Mouse (Mus musculus): ENCODE results near the gene Prss32. TPM values are rescaled to one million over a fixed set of nuclear protein-coding genes. Genes with fewer than 3 reads are reported as not detected.

The Prss32 gene
- polyA plus RNA-seq, 1 experiment = not detected

DNA sequence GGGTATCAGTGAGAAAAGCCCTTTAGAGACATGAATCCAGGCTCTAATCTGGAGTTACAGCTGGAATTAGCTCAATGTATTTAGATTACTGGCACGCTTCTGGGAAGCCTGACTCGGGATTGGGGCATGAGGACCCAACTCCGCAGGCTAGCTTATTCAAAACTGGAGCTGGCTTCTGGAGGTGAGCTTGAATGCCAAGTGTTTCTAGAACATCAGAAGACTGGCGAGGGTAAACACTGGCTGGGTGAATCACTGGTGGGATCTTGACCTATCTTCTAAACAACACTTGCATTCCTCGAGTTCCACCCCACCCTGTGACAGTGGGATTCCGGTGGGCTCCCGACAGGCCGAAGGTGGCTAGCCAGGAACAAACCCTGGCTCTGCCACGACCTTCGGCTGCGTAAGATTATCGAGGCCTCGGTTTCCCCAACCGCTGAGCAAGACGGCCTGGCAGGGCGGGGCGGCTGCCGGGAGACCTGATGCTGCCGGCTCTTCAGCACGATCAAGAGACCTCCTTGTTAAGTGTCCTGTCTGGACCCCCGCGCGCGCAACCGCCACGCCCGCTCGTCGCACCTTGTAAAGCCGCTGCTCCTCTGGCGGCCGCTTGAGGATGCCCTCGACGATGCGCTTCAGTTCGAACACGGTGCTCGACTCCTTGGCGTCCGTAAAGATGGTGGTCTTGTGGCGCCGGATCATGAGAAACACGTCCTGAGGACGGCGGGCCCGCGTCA is 15.2 kb upstream of the Prss32 start:
- under 1% methylated on average over 47 of the region's 47 CpGs for WGBS
- no peak for TF ChIP-seq POLR2A (IDR thresholded peaks at IDR 0.05; ENCODE audit: insufficient read depth, low read depth, low read length)
- no peak for TF ChIP-seq CTCF (IDR thresholded peaks at IDR 0.05; ENCODE audit: insufficient read depth, low read depth, low read length)
- Histone ChIP-seq H3K27ac (ENCODE audit: insufficient read depth, low read depth, low read length) (peak overlapping the region; percentile 13), H3K4me3 (ENCODE audit: insufficient read depth, low read depth, low read length) (peak overlapping the region; percentile 71), H3K4me1 (ENCODE audit: control insufficient read depth, insufficient read depth, low read length) (peaks cover 3% of the 10 kb centered on the region)

GRCm38 (mm10) chr17:23829064-23829619 is 14.5 kb upstream of the Prss32 start, which contains the start of gene Elob:
Elob (minus strand) TSS chr17:23829136.
- Histone ChIP-seq H3K27ac (ENCODE audit: insufficient read depth, low read depth, low read length) (peak within 1 kb of the TSS; percentile 98), H3K4me1 (ENCODE audit: control insufficient read depth, insufficient read depth, low read length) (peaks cover 3% of the 10 kb centered on the region), H3K4me3 (ENCODE audit: insufficient read depth, low read depth, low read length) (peak within 1 kb of the TSS; percentile 73)
- WGBS = under 1% methylated on average over 36 of the region's 42 CpGs
- TF ChIP-seq CTCF (IDR thresholded peaks at IDR 0.05; ENCODE audit: insufficient read depth, low read depth, low read length) (peak; percentile 73; the same call in 1 of the 2 replicates), POLR2A (IDR thresholded peaks at IDR 0.05; ENCODE audit: insufficient read depth, low read depth, low read length) (peak; percentile 31; the same call in 1 of the 2 replicates)

DNA sequence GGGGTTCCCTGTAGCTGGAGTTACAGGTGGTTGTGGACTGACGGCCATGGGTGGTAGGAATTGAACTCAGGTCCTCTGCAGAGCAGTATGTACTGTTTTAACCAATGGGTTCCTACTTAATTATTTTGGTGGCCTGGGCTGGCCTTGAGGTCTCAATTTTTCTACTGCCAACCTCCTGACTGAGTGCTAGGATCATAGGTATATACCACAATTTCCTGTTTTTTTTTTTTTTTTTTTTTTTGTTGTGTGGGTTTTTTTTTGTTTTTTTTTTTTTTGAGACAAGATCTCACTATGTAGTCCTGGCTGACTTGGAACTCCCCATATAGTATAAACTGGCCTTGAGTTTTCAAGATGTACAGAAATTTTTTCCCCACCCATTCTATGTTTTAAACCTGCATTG is 12.5 kb upstream of the Prss32 start:
- no peak overlapping the region for H3K4me3 ChIP-seq (ENCODE audit: insufficient read depth, low read depth, low read length)
- H3K4me1 ChIP-seq (ENCODE audit: control insufficient read depth, insufficient read depth, low read length) = peaks cover 3% of the 10 kb centered on the region
- 97% methylated on average over 1 of the region's 1 CpGs for WGBS
- H3K27ac ChIP-seq (ENCODE audit: insufficient read depth, low read depth, low read length) = no peak overlapping the region
- no peak for TF ChIP-seq POLR2A (IDR thresholded peaks at IDR 0.05; ENCODE audit: insufficient read depth, low read depth, low read length)
- TF ChIP-seq CTCF (IDR thresholded peaks at IDR 0.05; ENCODE audit: insufficient read depth, low read depth, low read length) = no peak

DNA sequence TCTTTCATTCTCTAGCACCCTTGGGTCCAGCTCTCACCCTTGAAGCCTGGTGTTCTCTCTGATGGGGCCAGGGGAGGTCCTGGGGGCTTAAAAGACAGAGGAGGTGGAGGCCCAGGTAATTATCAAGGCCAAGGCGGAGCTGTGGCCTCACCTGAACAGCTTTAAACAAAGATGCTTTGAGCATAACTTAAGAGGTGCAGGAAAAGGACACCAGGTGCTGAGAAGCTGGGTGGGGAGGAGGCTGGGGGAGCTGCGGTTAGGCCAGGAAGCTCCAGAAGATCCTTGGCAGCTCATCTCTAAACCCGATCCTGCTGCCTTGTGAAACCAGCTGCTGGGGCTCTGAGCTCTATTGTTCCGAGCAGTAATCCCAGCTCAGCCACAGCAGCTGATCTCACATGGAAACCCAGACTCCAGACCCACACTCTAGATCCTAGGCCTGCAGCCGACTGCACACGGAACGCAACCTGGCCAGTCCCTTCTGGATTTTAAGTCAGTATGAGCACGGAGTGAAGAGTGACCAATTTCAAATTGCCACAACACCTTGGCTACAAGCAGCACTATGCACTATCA is 7.6 kb upstream of the Prss32 start, which contains the start of gene Prss33:
TSS of gene Prss33 (minus strand) at position 51 of the 570 bp plus-strand sequence.
- WGBS = 75% methylated on average over 8 of the region's 8 CpGs
- H3K4me1 ChIP-seq (ENCODE audit: control insufficient read depth, insufficient read depth, low read length) = no peaks in the 10 kb centered on the region
- no peak within 1 kb of the TSS for H3K4me3 ChIP-seq (ENCODE audit: insufficient read depth, low read depth, low read length)
- no peak for TF ChIP-seq POLR2A (IDR thresholded peaks at IDR 0.05; ENCODE audit: insufficient read depth, low read depth, low read length)
- TF ChIP-seq CTCF (IDR thresholded peaks at IDR 0.05; ENCODE audit: insufficient read depth, low read depth, low read length) = no peak
- no peak within 1 kb of the TSS for H3K27ac ChIP-seq (ENCODE audit: insufficient read depth, low read depth, low read length)

- TF ChIP-seq POLR2A (IDR thresholded peaks at IDR 0.05; ENCODE audit: insufficient read depth, low read depth, low read length) = no peak
- TF ChIP-seq CTCF (IDR thresholded peaks at IDR 0.05; ENCODE audit: insufficient read depth, low read depth, low read length) = no peak
- Histone ChIP-seq H3K4me3 (ENCODE audit: insufficient read depth, low read depth, low read length) (no peak overlapping the region), H3K27ac (ENCODE audit: insufficient read depth, low read depth, low read length) (no peak overlapping the region), H3K4me1 (ENCODE audit: control insufficient read depth, insufficient read depth, low read length) (peaks cover 8% of the 10 kb centered on the region)
- 29% methylated on average over 4 of the region's 4 CpGs for WGBS
Measured at GRCm38 (mm10) chr17:23841145-23841544, 2.5 kb upstream of the Prss32 start.

GRCm38 (mm10) chr17:23843141-23843811 is 379 bp upstream of the Prss32 start:
- H3K4me3 ChIP-seq (ENCODE audit: insufficient read depth, low read depth, low read length) = no peak overlapping the region
- 51% methylated on average over 23 of the region's 23 CpGs for WGBS

DNA sequence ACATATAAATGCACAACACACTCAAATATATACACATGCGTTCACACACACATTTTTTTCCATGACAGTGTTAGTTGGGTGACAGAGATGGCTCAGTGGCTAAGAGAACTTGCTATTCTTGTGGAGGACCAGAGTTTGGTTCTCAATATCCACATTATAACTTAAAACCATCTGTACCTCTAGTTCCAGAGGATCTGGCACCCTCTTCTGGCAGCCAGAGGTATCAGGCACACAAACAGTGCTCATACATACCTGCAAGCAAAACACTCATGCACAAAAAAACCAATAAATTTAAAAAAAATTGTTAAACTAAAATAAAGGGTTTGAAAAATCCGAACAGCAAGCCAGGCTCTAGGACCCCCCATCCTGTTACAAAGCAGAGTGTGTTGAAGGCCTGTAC is 6.4 kb downstream of the Prss32 start:
- H3K4me1 ChIP-seq (ENCODE audit: control insufficient read depth, insufficient read depth, low read length) = no peaks in the 10 kb centered on the region
- no peak overlapping the region for H3K4me3 ChIP-seq (ENCODE audit: insufficient read depth, low read depth, low read length)
- 69% methylated on average over 2 of the region's 2 CpGs for WGBS
- no peak overlapping the region for H3K27ac ChIP-seq (ENCODE audit: insufficient read depth, low read depth, low read length)
- TF ChIP-seq CTCF (IDR thresholded peaks at IDR 0.05; ENCODE audit: insufficient read depth, low read depth, low read length) (no peak), POLR2A (IDR thresholded peaks at IDR 0.05; ENCODE audit: insufficient read depth, low read depth, low read length) (no peak)

More at GRCm38 (mm10) chr17:23843141-23843811, 379 bp upstream of the Prss32 start:
- TF ChIP-seq CTCF (IDR thresholded peaks at IDR 0.05; ENCODE audit: insufficient read depth, low read depth, low read length) (no peak), POLR2A (IDR thresholded peaks at IDR 0.05; ENCODE audit: insufficient read depth, low read depth, low read length) (no peak)
- peaks cover 8% of the 10 kb centered on the region for H3K4me1 ChIP-seq (ENCODE audit: control insufficient read depth, insufficient read depth, low read length)
- H3K27ac ChIP-seq (ENCODE audit: insufficient read depth, low read depth, low read length) = no peak overlapping the region

DNA sequence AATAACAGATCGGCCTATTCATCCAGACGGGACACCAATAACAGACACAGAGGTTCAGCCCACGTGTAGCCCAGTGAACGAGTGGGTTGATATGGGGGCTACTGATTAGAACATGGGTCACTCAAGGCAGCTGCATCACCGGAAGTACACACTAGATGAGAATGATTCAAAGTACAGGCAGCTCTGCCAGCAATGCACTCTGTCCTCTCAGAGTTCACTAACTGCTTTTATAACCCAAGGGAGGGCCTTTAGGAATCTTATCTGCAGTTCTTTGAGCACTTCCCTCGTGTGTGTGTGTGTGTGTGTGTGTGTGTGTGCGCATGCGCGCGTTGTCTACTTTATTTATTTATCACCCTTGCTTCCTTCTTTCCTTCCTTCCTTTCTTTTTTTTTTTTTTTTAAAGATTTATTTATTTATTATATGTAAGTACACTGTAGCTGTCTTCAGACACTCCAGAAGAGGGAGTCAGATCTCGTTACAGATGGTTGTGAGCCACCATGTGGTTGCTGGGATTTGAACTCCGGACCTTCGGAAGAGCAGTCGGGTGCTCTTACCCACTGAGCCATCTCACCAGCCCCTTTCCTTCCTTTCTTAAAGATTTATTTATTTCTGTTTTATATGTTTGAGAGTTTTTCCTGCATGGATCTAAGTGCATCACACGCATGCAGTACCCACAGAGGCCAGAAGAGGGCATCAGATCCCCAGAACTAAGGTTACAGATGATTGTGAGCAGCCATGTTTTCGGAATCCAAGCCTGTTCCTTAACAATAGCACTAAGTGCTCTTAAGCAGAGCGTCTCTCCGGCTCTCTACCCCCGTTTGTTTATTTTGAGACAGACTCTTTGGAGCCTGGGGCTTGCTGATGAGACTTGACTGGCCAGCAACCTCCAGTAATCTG is 7.4 kb downstream of the Prss32 start:
- Histone ChIP-seq H3K4me1 (ENCODE audit: control insufficient read depth, insufficient read depth, low read length) (no peaks in the 10 kb centered on the region), H3K4me3 (ENCODE audit: insufficient read depth, low read depth, low read length) (no peak overlapping the region), H3K27ac (ENCODE audit: insufficient read depth, low read depth, low read length) (no peak overlapping the region)
- 46% methylated on average over 19 of the region's 19 CpGs for WGBS
- no peak for TF ChIP-seq CTCF (IDR thresholded peaks at IDR 0.05; ENCODE audit: insufficient read depth, low read depth, low read length)
- TF ChIP-seq POLR2A (IDR thresholded peaks at IDR 0.05; ENCODE audit: insufficient read depth, low read depth, low read length) = no peak

All from olfactory bulb, adult 2 months (tissue).